Mouse (Mus musculus): ENCODE measurements around the gene Snrnp48.

GRCm38 (mm10) chr13:38220331-38220730 is 15.6 kb downstream of the Snrnp48 start:
- TF ChIP-seq POLR2A (IDR thresholded peaks at IDR 0.05; ENCODE audit: low read depth, low read length) (no peak), CTCF (IDR thresholded peaks at IDR 0.05; ENCODE audit: borderline replicate concordance, insufficient read depth, low read length) (no peak)

All from embryonic fibroblast, embryonic 13.5 days (primary cell).